Mouse (Mus musculus) embryo, embryonic 11 days (tissue): ENCODE data around the gene Slc13a5.

Experiments used
- DNase-seq: peaks from one replicate; pipeline ENCODE4 v3.0.0-alpha.2; 2015

Gene Slc13a5

GRCm38 (mm10) chr11:72266960-72267560 lies at the start of gene Slc13a5:
Gene Slc13a5 (minus strand): TSS chr11:72267222.
- peak; percentile 55 for DNase-seq

- DNase-seq, result peak; percentile 41
Observed at GRCm38 (mm10) chr11:72314151-72314895, 47.3 kb upstream of the Slc13a5 start, which contains the start of gene Fbxo39. Gene Fbxo39 (plus strand): TSS chr11:72314444.

GRCm38 (mm10) chr11:72311355-72312001 lies 44.5 kb upstream of the Slc13a5 start:
- no peak for DNase-seq

- DNase-seq, result no peak
Observed at GRCm38 (mm10) chr11:72310491-72310890, 43.5 kb upstream of the Slc13a5 start.

GRCm38 (mm10) chr11:72308982-72309381 lies 42.0 kb upstream of the Slc13a5 start:
- no peak for DNase-seq

- DNase-seq, result no peak
Observed at GRCm38 (mm10) chr11:72307461-72307860, 40.4 kb upstream of the Slc13a5 start.

GRCm38 (mm10) chr11:72302230-72302629 lies 35.2 kb upstream of the Slc13a5 start:
- no peak for DNase-seq

GRCm38 (mm10) chr11:72301334-72301733 lies 34.3 kb upstream of the Slc13a5 start, which contains the start of gene Xaf1:
Gene Xaf1 (plus strand): TSS chr11:72301629.
- DNase-seq, result peak; percentile 9

- no peak for DNase-seq
Observed at GRCm38 (mm10) chr11:72293116-72293515, 26.1 kb upstream of the Slc13a5 start.

GRCm38 (mm10) chr11:72287543-72287942 lies 20.5 kb upstream of the Slc13a5 start:
- no peak for DNase-seq

GRCm38 (mm10) chr11:72287126-72287525 lies 20.1 kb upstream of the Slc13a5 start:
- DNase-seq, result no peak

- DNase-seq, result no peak
Observed at GRCm38 (mm10) chr11:72286651-72287050, 19.6 kb upstream of the Slc13a5 start.

GRCm38 (mm10) chr11:72285971-72286480 lies 19.0 kb upstream of the Slc13a5 start:
- no peak for DNase-seq

- DNase-seq, result no peak
Observed at GRCm38 (mm10) chr11:72284532-72285182, 17.6 kb upstream of the Slc13a5 start.

- DNase-seq, result no peak
Observed at GRCm38 (mm10) chr11:72283486-72284224, 16.6 kb upstream of the Slc13a5 start.

- DNase-seq, result no peak
Observed at GRCm38 (mm10) chr11:72281852-72282400, 14.9 kb upstream of the Slc13a5 start.

- DNase-seq, result no peak
Observed at GRCm38 (mm10) chr11:72281143-72281851, 14.3 kb upstream of the Slc13a5 start.

GRCm38 (mm10) chr11:72273341-72273740 lies 6.3 kb upstream of the Slc13a5 start:
- DNase-seq, result no peak

GRCm38 (mm10) chr11:72271761-72272160 lies 4.7 kb upstream of the Slc13a5 start:
- no peak for DNase-seq

GRCm38 (mm10) chr11:72266207-72266959 lies 639 bp downstream of the Slc13a5 start:
- DNase-seq, result peak; percentile 83

- DNase-seq, result peak; percentile 11
Observed at GRCm38 (mm10) chr11:72265483-72265882, 1.5 kb downstream of the Slc13a5 start.
